Mouse (Mus musculus) heart, postnatal 0 days (tissue): ENCODE measurements at regions not wholly inside any gene's neighbourhood (a gene's known extent, or its start where the extent isn't known, plus 50 kb on each side); places are given as distances from the start of the nearest gene placed in this dataset.

ENCODE experiments used
- CTCF ChIP-seq: IDR thresholded peaks from 2 replicates; pipeline ENCODE4 v1.5.1; 2016; ENCODE audit warnings: antibody characterized with exemption, control low read depth, low read depth
- EP300 ChIP-seq: IDR thresholded peaks from 2 replicates; pipeline ENCODE4 v1.6.1; 2016; ENCODE audit warnings: antibody characterized with exemption, low read depth

- TF ChIP-seq CTCF (no peak), EP300 (no peak)
Measured at GRCm38 (mm10) chr1:186552689-186553088, 153.1 kb downstream of the Tgfb2 start.
